Comparison of ENCODE assay signal across 8 mouse cellular contexts in genomic region chr10:14705072-14706066, GRCm38 (mm10). TPM values are rescaled to one million over a fixed set of nuclear protein-coding genes. Genes with fewer than 3 reads are reported as not detected.
DNase-seq lines count a peak whose midpoint lies in the region; ATAC-seq and TF ChIP-seq lines count a peak whose summit lies in the region.

TSS of gene Vta1 (minus strand) at chr10:14705560.
TSS of gene Nmbr (plus strand) at chr10:14705591.

- peak within 1 kb of the TSS; percentile 71 for H3K4me2 ChIP-seq in forebrain, embryonic 16.5 days (ENCODE audit: low read length)
- peak within 1 kb of the TSS; percentile 69 for H3K4me2 ChIP-seq in lung, embryonic 14.5 days

- TF ChIP-seq POLR2A in olfactory bulb, adult 2 months (IDR thresholded peaks at IDR 0.05; ENCODE audit: insufficient read depth, low read depth, low read length): no peak; the same call in 1 of the 2 replicates
- peak; percentile 70 for TF ChIP-seq POLR2A in thymus, adult 2 months (IDR thresholded peaks at IDR 0.05; ENCODE audit: control insufficient read depth, extremely low read depth, insufficient read depth, low read length, poor library complexity)

- WGBS in forebrain, embryonic 16.5 days: under 1% methylated on average over 50 of the region's 50 CpGs
- under 1% methylated on average over 50 of the region's 50 CpGs for WGBS in lung, embryonic 14.5 days
- 1% methylated on average over 50 of the region's 50 CpGs for WGBS in olfactory bulb, adult 2 months
- WGBS in thymus, adult 2 months: under 1% methylated on average over 50 of the region's 50 CpGs

- H3K27ac ChIP-seq in forebrain, embryonic 16.5 days (ENCODE audit: low read length): peak within 1 kb of the TSS; percentile 66
- peak within 1 kb of the TSS; percentile 81 for H3K27ac ChIP-seq in layer of hippocampus, adult 2 months
- H3K27ac ChIP-seq in lung, embryonic 14.5 days (ENCODE audit: low read depth): peak within 1 kb of the TSS; percentile 79
- H3K27ac ChIP-seq in olfactory bulb, adult 2 months (ENCODE audit: insufficient read depth, low read depth, low read length): no peak within 1 kb of the TSS
- H3K27ac ChIP-seq in thymus, adult 2 months (ENCODE audit: control insufficient read depth, insufficient read depth, low read length): no peak within 1 kb of the TSS

- peaks cover 15% of the 10 kb centered on the region for H3K4me1 ChIP-seq in G1E (ENCODE audit: insufficient read depth, low read depth, low read length)
- H3K4me1 ChIP-seq in forebrain, embryonic 16.5 days (replicated peaks; ENCODE audit: control insufficient read depth, insufficient read depth, low read length): peaks cover 17% of the 10 kb centered on the region
- peaks cover 5% of the 10 kb centered on the region for H3K4me1 ChIP-seq in lung, embryonic 14.5 days (ENCODE audit: insufficient read depth)
- no peaks in the 10 kb centered on the region for H3K4me1 ChIP-seq in olfactory bulb, adult 2 months (ENCODE audit: control insufficient read depth, insufficient read depth, low read length)
- H3K4me1 ChIP-seq in thymus, adult 2 months (replicated peaks; ENCODE audit: control insufficient read depth, insufficient read depth, low read length): no peaks in the 10 kb centered on the region

- peak within 1 kb of the TSS; percentile 94 for H3K4me3 ChIP-seq in G1E (ENCODE audit: low read depth, low read length)
- peak within 1 kb of the TSS; percentile 88 for H3K4me3 ChIP-seq in forebrain, embryonic 16.5 days (replicated peaks; ENCODE audit: low read length)
- H3K4me3 ChIP-seq in layer of hippocampus, adult 2 months: peak within 1 kb of the TSS; percentile 81
- peak within 1 kb of the TSS; percentile 94 for H3K4me3 ChIP-seq in lung, embryonic 14.5 days (ENCODE audit: low read depth, low read length)
- H3K4me3 ChIP-seq in olfactory bulb, adult 2 months (ENCODE audit: insufficient read depth, low read depth, low read length): peak within 1 kb of the TSS; percentile 83
- peak within 1 kb of the TSS; percentile 96 for H3K4me3 ChIP-seq in thymus, adult 2 months (ENCODE audit: control insufficient read depth, insufficient read depth, low read length)

- intact Hi-C loops in heart, postnatal 36 days (cut with DNase I): loop anchor here (1.0 kb wide), 2 partner anchors 253 to 301 kb away; no protein-coding TSS in a partner anchor

- no peaks in the 10 kb centered on the region for H3K9me3 ChIP-seq in G1E (replicated peaks)
- H3K9me3 ChIP-seq in forebrain, embryonic 16.5 days (ENCODE audit: control insufficient read depth, low read length): no peaks in the 10 kb centered on the region
- no peaks in the 10 kb centered on the region for H3K9me3 ChIP-seq in lung, embryonic 14.5 days (ENCODE audit: low read depth, low read length)

- peak within 1 kb of the TSS; percentile 83 for H3K9ac ChIP-seq in forebrain, embryonic 16.5 days (replicated peaks; ENCODE audit: low read depth, low read length)
- H3K9ac ChIP-seq in lung, embryonic 14.5 days: peak within 1 kb of the TSS; percentile 79

- no peak; the same call in 1 of the 2 replicates for TF ChIP-seq CTCF in G1E (IDR thresholded peaks at IDR 0.05; ENCODE audit: low read depth, low read length)
- TF ChIP-seq CTCF in layer of hippocampus, adult 2 months (conservative IDR thresholded peaks at IDR 0.05): peak; percentile 92
- peak; percentile 87 for TF ChIP-seq CTCF in lung, embryonic 14.5 days (IDR thresholded peaks at IDR 0.05; ENCODE audit: low read depth)
- TF ChIP-seq CTCF in olfactory bulb, adult 2 months (IDR thresholded peaks at IDR 0.05; ENCODE audit: insufficient read depth, low read depth, low read length): no peak
- no peak; the same call in 1 of the 2 replicates for TF ChIP-seq CTCF in thymus, adult 2 months (IDR thresholded peaks at IDR 0.05; ENCODE audit: borderline replicate concordance, control insufficient read depth, extremely low read depth, insufficient read depth, low read length, poor library complexity)

- peak; percentile 67 for DNase-seq in G1E (ENCODE audit: low spot score)
- DNase-seq in cerebellum, adult 18-20 months: peak; percentile 99
- peak; percentile 97 to 99 for DNase-seq in heart, postnatal 36 days
- DNase-seq in layer of hippocampus, adult 2 months (ENCODE audit: low spot score in 2 of 2): peak; percentile 99
- peak; percentile 99 for DNase-seq in lung, embryonic 14.5 days
- DNase-seq in thymus, adult 2 months: peak; percentile 99

- H3K36me3 ChIP-seq in G1E (replicated peaks): peaks cover 14% of the 10 kb centered on the region
- H3K36me3 ChIP-seq in forebrain, embryonic 16.5 days (ENCODE audit: control insufficient read depth, insufficient read depth): no peaks in the 10 kb centered on the region
- H3K36me3 ChIP-seq in lung, embryonic 14.5 days (ENCODE audit: insufficient read depth): no peaks in the 10 kb centered on the region
- no peaks in the 10 kb centered on the region for H3K36me3 ChIP-seq in thymus, adult 2 months (ENCODE audit: control insufficient read depth, insufficient read depth, low read length)

- peak; percentile 96 for ATAC-seq in G1E (ENCODE audit: extremely low read depth, insufficient number of reproducible peaks, low FRiP score, poor library complexity, severe bottlenecking)
- ATAC-seq in forebrain, embryonic 16.5 days: peak; percentile 97
- peak; percentile 97 for ATAC-seq in lung, embryonic 14.5 days (ENCODE audit: insufficient read depth)

- H3K27me3 ChIP-seq in G1E (ENCODE audit: insufficient read depth, low read length): no peaks in the 10 kb centered on the region
- no peaks in the 10 kb centered on the region for H3K27me3 ChIP-seq in forebrain, embryonic 16.5 days (replicated peaks; ENCODE audit: control insufficient read depth, insufficient read depth, low read length)
- no peaks in the 10 kb centered on the region for H3K27me3 ChIP-seq in lung, embryonic 14.5 days (ENCODE audit: insufficient read depth, low read length)
- H3K27me3 ChIP-seq in thymus, adult 2 months (ENCODE audit: control insufficient read depth, insufficient read depth, low read length): no peaks in the 10 kb centered on the region

RNA-seq across cellular contexts. Expression of gene Vta1, which starts in this region (rescaled TPM):
- total RNA-seq in G1E (2014; fragmentation: Nextera tagmentation) (85.1 and 94.7 TPM in 2 replicates), G1E (2017) (72.5 and 82.3 TPM in 2 replicates)
- 11.7 and 13.9 TPM in 2 replicates for polyA plus RNA-seq in G1E (2012)
- polyA plus RNA-seq in forebrain, embryonic 16.5 days (2015; fragmentation: Nextera tagmentation; extraction: Ambion mirVana): 197 TPM in 2 replicates
- total RNA-seq in heart, postnatal 36 days (2021): 10 to 100 TPM; 29.5 to 35.5 TPM
- 10 to 100 TPM; 70.7 to 78.1 TPM for total RNA-seq in layer of hippocampus, adult 2 months (2021)
- polyA plus RNA-seq in lung, embryonic 14.5 days (2014; fragmentation: Nextera tagmentation; extraction: Ambion mirVana): 111 and 117 TPM in 2 replicates
- polyA plus RNA-seq in olfactory bulb, adult 2 months (2012; ENCODE audit: insufficient read depth, insufficient read length, low replicate concordance, missing spikeins): not detected in 2 replicates
- polyA plus RNA-seq in thymus, adult 2 months (2012; rRNA removed): 125 and 130 TPM in 2 replicates

RNA-seq across cellular contexts. Expression of gene Nmbr, which starts in this region (rescaled TPM):
- total RNA-seq in G1E (2014; fragmentation: Nextera tagmentation) (not detected in 2 replicates), G1E (2017) (0.27 and 0.46 TPM in 2 replicates)
- polyA plus RNA-seq in G1E (2012): not detected in 2 replicates
- 1.3 and 1.8 TPM in 2 replicates for polyA plus RNA-seq in forebrain, embryonic 16.5 days (2015; fragmentation: Nextera tagmentation; extraction: Ambion mirVana)
- total RNA-seq in heart, postnatal 36 days (2021): not detected
- total RNA-seq in layer of hippocampus, adult 2 months (2021): 1 to 10 TPM; 3.8 to 4.9 TPM
- 0.42 and 0.57 TPM in 2 replicates for polyA plus RNA-seq in lung, embryonic 14.5 days (2014; fragmentation: Nextera tagmentation; extraction: Ambion mirVana)
- polyA plus RNA-seq in olfactory bulb, adult 2 months (2012; ENCODE audit: insufficient read depth, insufficient read length, low replicate concordance, missing spikeins): not detected in 2 replicates
- 0.16 and 0.22 TPM in 2 replicates for polyA plus RNA-seq in thymus, adult 2 months (2012; rRNA removed)

Comparison
In these comparisons a context has a peak if more than half of its experiments do, and no peak if none do; other contexts are left out.
1. CTCF ChIP-seq: peak in layer of hippocampus, adult 2 months (single experiment) and lung, embryonic 14.5 days (single experiment); none in G1E (single experiment), olfactory bulb, adult 2 months (single experiment) and thymus, adult 2 months (single experiment).
2. H3K27ac ChIP-seq: peak in forebrain, embryonic 16.5 days (single experiment), layer of hippocampus, adult 2 months (single experiment) and lung, embryonic 14.5 days (single experiment); none in olfactory bulb, adult 2 months (single experiment) and thymus, adult 2 months (single experiment).
3. Peak in every context shown above with its lines, with median percentiles within 50 percentile points of each other: ATAC-seq, DNase-seq and H3K4me3 ChIP-seq.